Mouse (Mus musculus): ENCODE measurements around the gene C030005K15Rik. TPM values are rescaled to one million over a fixed set of nuclear protein-coding genes. Genes with fewer than 3 reads are reported as not detected.

Gene C030005K15Rik
- not detected in 4 replicates for total RNA-seq (2023)

DNA sequence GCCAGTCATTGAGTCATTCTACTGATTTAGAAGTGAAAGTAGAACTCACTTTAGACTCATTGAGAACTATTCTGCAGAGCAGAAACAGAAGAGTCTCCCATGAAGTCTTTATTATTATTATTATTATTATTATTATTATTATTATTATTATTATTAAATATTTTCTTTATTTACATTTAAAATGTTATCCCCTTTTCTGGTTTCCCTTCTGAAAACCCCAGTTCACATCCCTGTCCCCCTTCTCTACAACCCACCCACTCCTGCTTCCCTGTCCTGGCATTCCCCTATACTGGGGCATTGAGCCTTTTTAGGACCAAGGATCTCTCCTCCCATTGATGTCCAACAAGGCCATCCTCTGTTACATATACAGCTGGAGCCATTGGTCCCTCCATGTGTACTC lies at the start of gene C030005K15Rik:
Gene C030005K15Rik, minus strand, starts transcription at position 101 of the 400 bp plus-strand sequence.

DNA sequence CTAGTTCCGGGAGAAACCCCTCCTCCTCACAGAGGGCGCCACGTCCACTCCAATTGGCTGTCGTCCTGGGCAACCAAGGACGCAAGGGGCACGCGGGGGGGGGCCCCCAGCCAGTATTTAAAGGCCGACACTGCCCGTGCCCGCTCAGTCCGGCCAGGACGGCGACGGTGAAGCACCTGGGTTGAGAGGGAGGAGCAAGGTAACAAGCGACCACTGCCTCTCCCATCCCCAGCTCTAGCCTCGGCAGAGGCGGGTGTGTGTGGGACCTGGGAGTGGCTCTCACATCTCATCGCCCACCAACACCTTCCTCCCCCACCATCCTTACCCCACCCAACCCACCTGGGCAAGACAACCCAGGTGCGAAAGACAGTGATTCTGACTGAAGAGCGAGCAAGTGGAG lies 33.6 kb downstream of the C030005K15Rik start, which contains the start of gene Ccer1:
Gene Ccer1, plus strand, starts transcription at position 147 of the 400 bp plus-strand sequence.

Other genes starting within 250 kb of the C030005K15Rik start
- gene Dcn, start 247.1 kb downstream of the C030005K15Rik start, total RNA-seq (2023), result 0.67 to 1.5 TPM (median 0.82 TPM) in 4 replicates
- gene Lum, start 161.6 kb downstream of the C030005K15Rik start, total RNA-seq (2023), result not detected in 4 replicates
- gene Kera, start 119.9 kb downstream of the C030005K15Rik start, total RNA-seq (2023), result not detected in 4 replicates
- gene Epyc, start 82.7 kb downstream of the C030005K15Rik start, total RNA-seq (2023), result not detected in 4 replicates
- not detected in 4 replicates for gene Ccer1, start 33.7 kb downstream of the C030005K15Rik start, total RNA-seq (2023)

Data from B cell, adult 62 days (primary cell).